Mouse (Mus musculus) testis, adult 10 weeks (tissue): ENCODE data around the gene Gm6526. TPM values are rescaled to one million over a fixed set of nuclear protein-coding genes. Genes with fewer than 3 reads are reported as not detected.

Source experiments
- polyA plus RNA-seq: library from polyadenylated mRNA; stranded (reverse); fragments of 350-450 nt; fragmentation: Illumina TruSeq; extraction: RNeasy Lipid Tissue Mini Kit (QIAGEN cat#74804); gene quantifications from one replicate; pipeline ENCODE4 v1.2.3, GENCODE M21; 2014; ENCODE audit warnings: low read depth, low replicate concordance

Gene Gm6526
- polyA plus RNA-seq = 13.0 TPM

GRCm38 (mm10) chr14:43747566-43747965, at the start of gene Gm6526:
Gene Gm6526, plus strand, starts transcription at chr14:43747866.

DNA sequence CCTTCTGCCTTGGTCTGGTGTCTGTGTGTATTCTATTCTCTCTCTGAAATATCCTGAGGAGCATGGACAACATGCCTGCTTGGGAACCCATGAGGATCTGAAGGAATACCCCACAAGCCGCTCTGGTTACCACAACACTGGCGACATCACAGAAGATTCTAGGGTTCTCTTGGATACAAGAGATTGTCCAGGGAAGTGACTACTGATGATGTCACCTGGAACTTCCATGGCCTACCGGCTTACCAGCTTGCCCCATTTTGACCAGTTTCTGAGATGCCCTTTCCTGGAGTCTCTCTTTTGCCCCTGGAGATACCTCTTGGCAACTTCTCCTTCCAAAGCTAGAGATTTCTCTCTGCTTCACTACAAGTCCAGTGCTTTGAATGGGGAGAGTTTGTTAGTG, 20.3 kb upstream of the Gm6526 start, which contains the start of gene Gm16506:
TSS of gene Gm16506 (minus strand) at position 101 of the 400 bp plus-strand sequence.

GRCm38 (mm10) chr14:43784645-43785044, 37.0 kb downstream of the Gm6526 start, which contains the start of gene Gm8180:
Gene Gm8180, minus strand, starts transcription at chr14:43784745.

Other genes with a start within 250 kb of the Gm6526 start
- gene Gm5799, start 204.3 kb upstream of the Gm6526 start, polyA plus RNA-seq = 13.4 TPM
- gene Gm17654, start 168.7 kb upstream of the Gm6526 start, polyA plus RNA-seq = 1.5 TPM
- gene Gm10375, start 139.9 kb upstream of the Gm6526 start, polyA plus RNA-seq = 119 TPM
- 1.0 TPM for gene Gm8165, start 70.7 kb upstream of the Gm6526 start, polyA plus RNA-seq
- gene Gm7324, start 50.0 kb upstream of the Gm6526 start, polyA plus RNA-seq = 2.6 TPM
- 2.5 TPM for gene Gm16506, start 20.4 kb upstream of the Gm6526 start, polyA plus RNA-seq
- 8.0 TPM for gene Gm8180, start 36.9 kb downstream of the Gm6526 start, polyA plus RNA-seq
- gene Ear1, start 127.7 kb downstream of the Gm6526 start, polyA plus RNA-seq = 0.35 TPM
- gene Ear10, start 175.7 kb downstream of the Gm6526 start, polyA plus RNA-seq = not detected
- gene Gm8113, start 177.5 kb downstream of the Gm6526 start, polyA plus RNA-seq = 0.83 TPM
- gene Ang5, start 209.2 kb downstream of the Gm6526 start, polyA plus RNA-seq = not detected